Mouse (Mus musculus) gastrocnemius, postnatal 10 days (tissue): ENCODE measurements at regions not wholly inside any gene's neighbourhood (a gene's known extent, or its start where the extent isn't known, plus 50 kb on each side); places are given as distances from the start of the nearest gene placed in this dataset.

Experiments
- DNase-seq: peaks from one replicate; pipeline ENCODE4 v3.0.0; 2021; ENCODE audit warnings: mixed read lengths

DNA sequence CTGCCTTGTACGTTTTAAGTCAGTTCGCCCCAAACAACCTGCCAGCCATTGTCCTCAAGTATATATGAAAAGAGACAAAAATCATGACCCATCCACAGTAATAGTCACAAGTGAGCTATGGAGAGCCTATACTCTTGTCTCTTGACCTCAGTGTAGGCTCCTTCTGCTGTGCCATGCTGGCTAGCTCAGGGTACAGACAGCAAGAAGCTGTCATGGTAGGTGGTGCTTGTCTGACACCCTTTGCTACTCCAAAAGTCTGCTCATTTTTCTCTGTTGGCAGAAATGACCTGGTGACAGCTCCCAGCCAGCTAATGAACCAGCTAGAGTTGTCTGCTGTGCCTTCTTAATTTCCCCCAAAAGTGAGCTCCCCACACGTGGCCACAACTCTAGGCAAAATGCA is 75.3 kb upstream of the Tenm4 start:
- DNase-seq = no peak

GRCm38 (mm10) chr7:96098686-96099376 is 72.2 kb upstream of the Tenm4 start:
- no peak for DNase-seq

DNA sequence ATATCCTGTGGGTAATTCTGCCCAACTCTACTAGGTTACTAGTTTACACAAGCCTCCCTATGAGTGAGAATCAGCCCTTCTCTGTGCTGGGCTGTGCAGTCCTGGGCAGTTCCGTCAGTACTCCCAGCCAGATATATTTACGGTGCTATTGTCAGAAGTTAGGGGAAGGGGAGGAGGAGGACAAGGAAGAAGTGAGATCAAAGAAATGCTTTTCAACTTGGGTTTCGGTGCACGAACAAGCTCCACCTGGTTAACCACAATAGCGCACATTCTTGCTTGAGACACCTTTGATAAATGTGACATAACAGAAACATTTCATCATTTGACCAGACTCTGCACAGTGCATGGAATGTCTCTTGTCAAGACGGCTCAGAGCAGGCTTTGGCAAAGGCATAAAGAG is 68.3 kb upstream of the Tenm4 start:
- DNase-seq = no peak

DNA sequence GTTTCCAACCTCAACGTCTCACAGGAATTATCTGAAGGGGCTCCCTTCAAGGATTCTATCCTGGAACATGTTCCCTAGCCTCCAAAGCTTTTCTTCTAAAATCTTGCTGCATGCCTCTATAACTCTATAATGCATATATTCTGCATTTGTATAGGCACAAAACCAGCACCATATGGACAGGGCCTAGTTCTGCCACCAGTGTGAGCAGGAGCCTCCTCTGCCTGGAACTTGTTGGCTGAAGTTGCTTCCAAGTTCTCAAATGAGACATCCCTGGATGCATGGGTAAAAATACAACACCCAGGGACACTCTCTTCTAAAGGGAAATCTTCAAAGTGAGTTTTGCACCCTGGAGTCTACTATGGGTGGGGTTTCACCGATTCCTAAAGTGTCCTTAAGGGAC is 62.3 kb upstream of the Tenm4 start:
- DNase-seq = no peak

DNA sequence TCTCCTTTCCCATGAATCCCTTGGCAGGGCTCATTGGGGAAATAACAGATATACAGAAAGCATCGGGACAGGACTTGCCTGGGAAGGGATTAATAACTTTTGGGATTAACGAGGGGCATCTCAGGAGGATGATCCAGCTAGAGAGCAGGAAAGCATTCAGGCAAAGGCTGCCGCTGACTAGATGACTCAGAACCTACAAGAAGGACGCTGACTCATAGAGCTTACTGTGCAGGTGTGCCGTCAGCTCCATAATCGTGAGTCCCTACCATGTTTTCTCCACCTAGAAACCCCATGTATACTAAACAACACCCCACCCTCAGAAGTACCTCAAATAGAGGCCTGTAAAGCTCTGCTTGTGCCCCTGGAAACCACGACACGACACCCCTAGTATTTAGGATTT is 50.9 kb upstream of the Tenm4 start:
- no peak for DNase-seq
